Mouse (Mus musculus): ENCODE measurements around the gene Dach1.

Gene Dach1

GRCm38 (mm10) chr14:98169421-98170076 is at the start of gene Dach1:
Gene Dach1, minus strand, starts transcription at chr14:98169765.
- DNase-seq: peak; percentile 97

DNA sequence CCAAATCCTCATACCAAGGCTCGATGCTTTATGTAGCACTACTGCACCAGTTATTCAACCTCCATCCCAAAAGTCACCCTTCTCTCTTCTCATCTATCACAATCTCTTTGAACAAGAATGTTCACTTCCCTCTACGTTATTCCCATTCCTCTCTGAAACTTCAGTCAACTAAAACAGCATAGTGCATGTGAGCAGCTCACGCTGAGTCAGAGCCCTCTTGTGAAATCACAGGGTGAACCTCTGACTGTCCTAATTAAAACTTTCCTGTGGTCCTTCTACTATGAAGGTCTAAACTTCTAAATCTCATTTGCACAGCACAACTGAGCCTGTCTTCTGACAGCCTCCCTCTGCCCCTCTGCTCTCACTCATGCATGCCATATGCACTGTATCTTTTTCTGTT is 30.5 kb upstream of the Dach1 start:
- DNase-seq: no peak

DNA sequence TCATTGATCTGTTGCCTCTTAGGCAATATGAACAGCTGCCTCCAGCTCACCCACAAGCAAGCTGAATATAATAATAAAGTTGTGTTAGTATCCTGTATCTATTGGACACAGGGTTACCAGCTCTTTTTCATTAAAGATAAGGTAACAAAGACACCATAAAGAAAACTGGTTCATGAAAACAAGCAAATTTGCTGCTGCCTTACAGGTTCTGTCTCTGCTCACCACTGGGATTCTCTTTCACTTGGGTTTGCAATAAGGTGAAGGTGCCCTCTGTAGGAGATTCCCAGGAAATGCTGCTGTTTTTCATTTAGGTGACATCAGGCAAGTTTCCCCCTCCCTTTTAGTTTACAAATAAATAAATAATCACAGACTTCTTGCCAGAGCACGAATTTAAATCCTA is 12.0 kb upstream of the Dach1 start:
- DNase-seq: no peak

GRCm38 (mm10) chr14:98173831-98174230 is 4.3 kb upstream of the Dach1 start:
- no peak for DNase-seq

DNA sequence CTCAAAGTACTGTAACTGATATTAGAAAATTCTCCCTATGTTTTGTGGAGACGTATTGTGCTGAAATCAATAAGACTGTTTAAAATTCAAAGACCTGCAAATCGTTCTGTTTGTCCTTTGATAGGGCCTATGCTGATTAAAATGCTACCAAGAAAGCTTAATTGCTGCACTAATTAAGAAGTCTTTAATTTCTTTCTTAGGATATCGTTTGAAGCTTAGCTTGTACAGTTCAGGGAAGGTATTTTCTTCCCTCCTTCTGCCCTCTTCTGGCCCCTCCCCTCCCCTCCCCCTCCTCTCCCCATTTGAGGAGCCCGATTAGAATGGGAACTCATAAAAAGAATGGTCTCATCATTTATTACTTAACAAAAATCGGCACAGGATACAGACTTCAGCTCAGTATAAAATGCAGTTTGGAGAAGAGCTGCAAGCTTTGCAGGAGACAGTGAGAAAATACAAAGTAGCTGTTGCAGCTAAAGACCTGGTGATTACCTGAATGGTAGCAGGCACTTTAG is 2.9 kb upstream of the Dach1 start:
- no peak for DNase-seq

GRCm38 (mm10) chr14:98171861-98172260 is 2.3 kb upstream of the Dach1 start:
- no peak for DNase-seq

DNA sequence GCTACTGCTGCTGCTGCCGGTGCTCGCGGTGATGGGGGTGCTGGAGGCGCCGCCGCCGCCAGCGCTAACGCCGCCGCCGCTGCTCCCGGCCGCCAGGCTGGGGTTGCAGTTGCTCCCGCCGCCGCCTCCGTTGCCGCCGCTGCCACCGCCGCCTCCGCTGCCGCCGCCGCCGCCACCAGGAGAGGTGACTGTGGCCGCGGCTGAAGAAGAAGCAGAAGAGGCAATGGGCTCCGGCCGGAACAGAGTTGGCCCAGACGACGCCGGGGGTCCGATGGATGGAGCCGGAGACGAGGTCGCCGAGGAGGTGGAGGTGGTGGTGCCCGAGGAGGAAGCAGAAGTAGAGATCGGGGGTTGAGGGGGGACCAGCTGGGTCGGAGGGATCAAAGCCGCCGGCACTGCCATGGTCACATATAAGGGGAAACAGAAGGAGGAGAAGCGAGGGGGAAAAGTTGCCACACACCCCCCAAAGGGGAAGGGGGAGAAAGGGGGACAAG is 610 bp downstream of the Dach1 start:
- peak; percentile 91 for DNase-seq

GRCm38 (mm10) chr14:98168039-98168907 is 1.3 kb downstream of the Dach1 start:
- DNase-seq: peak; percentile 95

- peak; percentile 95 for DNase-seq
These were observed 2.2 kb downstream of the Dach1 start for GRCm38 (mm10) chr14:98167186-98168038.

- DNase-seq: peak; percentile 83
These were observed 3.1 kb downstream of the Dach1 start for GRCm38 (mm10) chr14:98166318-98166976.

- DNase-seq: no peak
These were observed 12.8 kb downstream of the Dach1 start for GRCm38 (mm10) chr14:98156753-98157152.

- peak; percentile 9 for DNase-seq
These were observed 13.7 kb downstream of the Dach1 start for GRCm38 (mm10) chr14:98155725-98156392.

GRCm38 (mm10) chr14:98154832-98155422 is 14.6 kb downstream of the Dach1 start:
- DNase-seq: peak; percentile 29

DNA sequence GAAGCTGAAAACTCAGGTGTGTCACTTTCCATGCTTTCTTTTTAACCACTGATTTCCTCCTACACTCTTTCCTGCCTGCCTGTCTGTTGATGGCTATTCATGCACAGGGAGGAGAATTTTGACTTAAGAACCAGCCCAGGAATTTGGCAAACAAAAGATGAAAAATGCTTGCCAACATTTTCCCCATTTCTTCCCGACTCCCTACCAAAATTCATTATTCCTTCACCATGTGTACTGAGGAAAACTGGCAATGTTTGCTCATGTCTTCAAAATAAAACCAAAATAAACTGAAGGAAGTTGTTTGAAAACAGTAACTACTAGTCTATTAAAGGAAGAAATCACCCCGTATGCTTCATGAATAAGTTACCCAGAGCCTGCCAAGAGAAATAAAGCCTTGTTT is 27.8 kb downstream of the Dach1 start:
- DNase-seq: no peak

- DNase-seq: peak; percentile 13
These were observed 30.5 kb downstream of the Dach1 start for GRCm38 (mm10) chr14:98138873-98139665.

GRCm38 (mm10) chr14:98134546-98134945 is 35.0 kb downstream of the Dach1 start:
- DNase-seq: no peak

DNA sequence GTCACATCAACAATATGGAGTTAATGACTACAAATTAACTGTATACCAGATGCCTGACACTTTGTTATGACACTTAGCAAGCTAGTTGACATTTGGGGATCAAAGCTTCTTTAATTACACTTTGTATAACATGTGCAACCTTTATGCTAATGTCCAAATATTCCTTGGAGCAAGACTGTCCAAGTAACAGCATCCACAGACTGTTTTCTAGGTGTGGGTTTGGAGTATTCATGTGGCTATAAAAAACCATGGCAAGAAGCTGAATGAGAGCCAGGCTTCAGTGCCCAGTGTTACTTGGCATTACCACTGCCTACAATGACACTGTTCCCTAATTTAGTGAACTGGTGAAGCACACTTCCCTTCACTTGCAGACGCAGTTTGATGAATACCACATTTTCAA is 46.5 kb downstream of the Dach1 start:
- peak; percentile 75 for DNase-seq

DNA sequence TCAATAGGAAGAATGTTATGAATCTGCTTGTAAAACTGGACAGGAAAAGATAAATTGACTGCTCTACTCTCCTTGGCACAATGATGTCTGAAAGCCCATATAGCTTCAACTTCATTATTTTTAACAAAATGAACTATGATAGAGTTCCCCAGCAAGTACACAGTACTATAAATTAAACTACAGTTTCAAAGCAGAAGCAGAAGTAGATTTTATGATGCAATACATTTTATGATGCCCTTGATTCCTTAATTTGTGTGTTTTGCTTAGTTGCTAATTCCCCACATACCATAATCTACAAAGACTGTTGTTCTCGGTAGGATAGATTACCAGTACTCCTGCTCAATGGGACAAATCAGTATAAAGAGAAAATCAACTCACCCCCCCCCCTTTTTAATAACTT is 52.9 kb downstream of the Dach1 start:
- DNase-seq: no peak

DNA sequence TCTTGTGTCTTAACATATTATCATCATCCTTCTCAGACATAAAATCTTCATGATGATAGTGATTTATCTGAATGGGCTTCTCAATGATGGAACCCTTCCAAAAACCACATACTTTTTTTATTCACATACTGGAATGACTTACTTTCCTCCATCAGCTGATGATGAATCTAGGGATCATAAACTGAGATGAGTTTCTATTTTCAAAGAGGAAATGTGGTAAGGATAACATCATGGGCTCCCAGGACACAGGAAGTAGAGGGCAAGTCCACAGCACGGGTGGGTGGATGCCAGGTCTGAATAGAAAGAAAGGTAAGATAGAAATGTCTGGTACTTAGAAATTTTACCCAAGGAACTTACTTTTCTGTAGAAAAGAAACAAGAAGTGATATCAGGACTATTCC is 56.5 kb downstream of the Dach1 start:
- DNase-seq: no peak

DNA sequence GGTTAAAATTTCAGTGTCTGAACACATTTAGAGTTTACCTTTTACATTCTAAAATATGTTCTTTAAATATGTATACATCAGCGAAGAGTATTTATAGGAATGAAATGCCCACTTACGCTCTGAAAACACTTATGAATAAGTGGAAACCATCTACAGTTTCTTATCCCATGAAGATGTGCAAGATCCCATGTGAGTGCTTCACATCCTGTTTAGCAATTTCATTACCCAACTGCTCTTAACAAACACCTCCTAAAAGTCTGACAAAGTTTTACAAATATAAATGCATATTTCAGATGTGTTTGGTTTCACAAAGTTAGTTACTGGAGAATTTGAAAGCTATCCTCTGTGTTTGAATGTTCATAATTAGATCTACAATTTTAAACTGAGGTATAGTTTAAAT is 59.6 kb downstream of the Dach1 start:
- no peak for DNase-seq

GRCm38 (mm10) chr14:98108764-98109163 is 60.8 kb downstream of the Dach1 start:
- no peak for DNase-seq

Measured in heart, adult 11 months (tissue).